Mouse (Mus musculus) brain, embryonic 14.5 days (tissue): ENCODE measurements around the gene Pfdn6.

Source experiments
- CTCF ChIP-seq: fragments of 200-500 bp; IDR thresholded peaks from 2 replicates; pipeline ENCODE4 v1.5.1; 2012; ENCODE audit warnings: inconsistent platforms, mild to moderate bottlenecking, moderate library complexity, borderline replicate concordance; ENCODE audit not compliant: insufficient read depth, insufficient read length; ENCODE audit errors: extremely low read depth
- POLR2A ChIP-seq: fragments of 200-500 bp; IDR thresholded peaks from 2 replicates; pipeline ENCODE4 v1.6.1; 2012; ENCODE audit warnings: mild to moderate bottlenecking, inconsistent platforms, borderline replicate concordance; ENCODE audit not compliant: poor library complexity, insufficient read depth, insufficient read length, severe bottlenecking; ENCODE audit errors: extremely low read depth

DNA sequence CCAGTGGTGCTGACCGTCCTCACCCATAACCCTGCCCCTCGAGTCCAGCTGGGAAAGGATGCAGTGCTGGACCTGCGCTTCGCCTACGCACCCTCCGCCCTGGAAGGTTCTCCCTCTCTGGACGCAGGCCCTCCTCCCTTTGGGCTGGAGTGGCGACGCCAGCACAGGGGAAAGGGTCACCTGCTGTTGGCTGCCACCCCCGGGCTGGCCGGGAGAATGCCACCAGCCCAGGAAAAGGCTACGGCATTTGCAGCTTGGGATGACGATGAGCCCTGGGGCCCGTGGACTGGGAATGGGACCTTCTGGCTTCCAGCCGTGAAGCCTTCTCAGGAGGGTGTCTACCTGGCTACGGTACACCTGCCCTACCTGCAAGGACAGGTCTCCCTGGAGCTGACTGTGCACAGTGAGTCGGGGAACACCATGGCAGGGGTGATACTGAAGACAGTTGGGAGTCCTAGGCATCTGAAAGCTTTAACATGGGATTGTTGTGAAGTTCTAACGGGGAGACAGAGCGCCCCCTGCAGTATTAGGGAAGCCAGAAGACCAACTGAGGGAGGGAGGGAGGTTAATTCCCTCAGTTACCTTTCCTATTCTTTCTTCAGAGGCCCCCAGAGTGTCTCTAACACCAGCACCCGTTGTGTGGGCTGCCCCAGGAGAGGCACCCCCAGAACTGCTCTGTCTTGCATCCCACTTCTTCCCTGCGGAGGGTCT lies 14.6 kb downstream of the Pfdn6 start:
- TF ChIP-seq CTCF (no peak), POLR2A (no peak)
